Mouse (Mus musculus): ENCODE results near the gene Habp2. TPM values are rescaled to one million over a fixed set of nuclear protein-coding genes. Genes with fewer than 3 reads are reported as not detected.

Gene Habp2
- 0.13 and 0.29 TPM in 2 replicates for polyA plus RNA-seq (2014; fragmentation: Nextera tagmentation; extraction: Ambion mirVana)

GRCm38 (mm10) chr19:56286866-56287265 is at the start of gene Habp2:
Gene Habp2, plus strand, starts transcription at chr19:56287137.
- WGBS, result 78% methylated on average over 7 of the region's 7 CpGs
- Histone ChIP-seq H3K27ac (ENCODE audit: low read depth, low read length) (no peak within 1 kb of the TSS), H3K9ac (replicated peaks; ENCODE audit: low read depth, low read length) (no peak within 1 kb of the TSS), H3K4me2 (ENCODE audit: low read depth, low read length) (no peak within 1 kb of the TSS), H3K27me3 (ENCODE audit: control insufficient read depth, insufficient read depth, low read length) (no peaks in the 10 kb centered on the region), H3K4me3 (ENCODE audit: low read depth, low read length) (no peak within 1 kb of the TSS), H3K4me1 (ENCODE audit: control insufficient read depth, insufficient read depth, low read length) (no peaks in the 10 kb centered on the region), H3K9me3 (ENCODE audit: control insufficient read depth, low read length) (no peaks in the 10 kb centered on the region), H3K36me3 (ENCODE audit: control insufficient read depth, insufficient read depth, low read length) (no peaks in the 10 kb centered on the region)
- ATAC-seq (ENCODE audit: low read depth), result no peak

GRCm38 (mm10) chr19:56238501-56238900 is 48.4 kb upstream of the Habp2 start:
- 79% methylated on average over 4 of the region's 4 CpGs for WGBS
- H3K27me3 ChIP-seq (ENCODE audit: control insufficient read depth, insufficient read depth, low read length), result no peaks in the 10 kb centered on the region
- no peaks in the 10 kb centered on the region for H3K9me3 ChIP-seq (ENCODE audit: control insufficient read depth, low read length)
- H3K36me3 ChIP-seq (ENCODE audit: control insufficient read depth, insufficient read depth, low read length), result no peaks in the 10 kb centered on the region
- H3K4me2 ChIP-seq (ENCODE audit: low read depth, low read length), result no peak overlapping the region
- H3K27ac ChIP-seq (ENCODE audit: low read depth, low read length), result no peak overlapping the region
- no peak overlapping the region for H3K9ac ChIP-seq (replicated peaks; ENCODE audit: low read depth, low read length)
- ATAC-seq (ENCODE audit: low read depth), result no peak
- no peaks in the 10 kb centered on the region for H3K4me1 ChIP-seq (ENCODE audit: control insufficient read depth, insufficient read depth, low read length)
- no peak overlapping the region for H3K4me3 ChIP-seq (ENCODE audit: low read depth, low read length)

GRCm38 (mm10) chr19:56245201-56245600 is 41.7 kb upstream of the Habp2 start:
- Histone ChIP-seq H3K4me1 (ENCODE audit: control insufficient read depth, insufficient read depth, low read length) (no peaks in the 10 kb centered on the region), H3K36me3 (ENCODE audit: control insufficient read depth, insufficient read depth, low read length) (no peaks in the 10 kb centered on the region), H3K9me3 (ENCODE audit: control insufficient read depth, low read length) (no peaks in the 10 kb centered on the region), H3K27me3 (ENCODE audit: control insufficient read depth, insufficient read depth, low read length) (no peaks in the 10 kb centered on the region), H3K4me2 (ENCODE audit: low read depth, low read length) (no peak overlapping the region), H3K27ac (ENCODE audit: low read depth, low read length) (no peak overlapping the region), H3K9ac (replicated peaks; ENCODE audit: low read depth, low read length) (no peak overlapping the region), H3K4me3 (ENCODE audit: low read depth, low read length) (no peak overlapping the region)
- no peak for ATAC-seq (ENCODE audit: low read depth)
- 91% methylated on average over 5 of the region's 5 CpGs for WGBS

GRCm38 (mm10) chr19:56252815-56253214 is 34.1 kb upstream of the Habp2 start:
- no peaks in the 10 kb centered on the region for H3K9me3 ChIP-seq (ENCODE audit: control insufficient read depth, low read length)
- ATAC-seq (ENCODE audit: low read depth), result no peak
- 87% methylated on average over 4 of the region's 4 CpGs for WGBS
- H3K9ac ChIP-seq (replicated peaks; ENCODE audit: low read depth, low read length), result no peak overlapping the region
- H3K4me2 ChIP-seq (ENCODE audit: low read depth, low read length), result no peak overlapping the region
- no peaks in the 10 kb centered on the region for H3K4me1 ChIP-seq (ENCODE audit: control insufficient read depth, insufficient read depth, low read length)
- no peak overlapping the region for H3K27ac ChIP-seq (ENCODE audit: low read depth, low read length)
- no peaks in the 10 kb centered on the region for H3K36me3 ChIP-seq (ENCODE audit: control insufficient read depth, insufficient read depth, low read length)
- no peaks in the 10 kb centered on the region for H3K27me3 ChIP-seq (ENCODE audit: control insufficient read depth, insufficient read depth, low read length)
- H3K4me3 ChIP-seq (ENCODE audit: low read depth, low read length), result no peak overlapping the region

GRCm38 (mm10) chr19:56253271-56253670 is 33.7 kb upstream of the Habp2 start:
- Histone ChIP-seq H3K9me3 (ENCODE audit: control insufficient read depth, low read length) (no peaks in the 10 kb centered on the region), H3K36me3 (ENCODE audit: control insufficient read depth, insufficient read depth, low read length) (no peaks in the 10 kb centered on the region), H3K4me1 (ENCODE audit: control insufficient read depth, insufficient read depth, low read length) (no peaks in the 10 kb centered on the region), H3K27ac (ENCODE audit: low read depth, low read length) (no peak overlapping the region), H3K27me3 (ENCODE audit: control insufficient read depth, insufficient read depth, low read length) (no peaks in the 10 kb centered on the region), H3K9ac (replicated peaks; ENCODE audit: low read depth, low read length) (no peak overlapping the region), H3K4me2 (ENCODE audit: low read depth, low read length) (no peak overlapping the region), H3K4me3 (ENCODE audit: low read depth, low read length) (no peak overlapping the region)
- WGBS, result 80% methylated on average over 10 of the region's 10 CpGs
- no peak for ATAC-seq (ENCODE audit: low read depth)

GRCm38 (mm10) chr19:56254751-56255150 is 32.2 kb upstream of the Habp2 start:
- Histone ChIP-seq H3K9ac (replicated peaks; ENCODE audit: low read depth, low read length) (no peak overlapping the region), H3K4me2 (ENCODE audit: low read depth, low read length) (no peak overlapping the region), H3K36me3 (ENCODE audit: control insufficient read depth, insufficient read depth, low read length) (no peaks in the 10 kb centered on the region), H3K27ac (ENCODE audit: low read depth, low read length) (no peak overlapping the region), H3K27me3 (ENCODE audit: control insufficient read depth, insufficient read depth, low read length) (no peaks in the 10 kb centered on the region), H3K4me3 (ENCODE audit: low read depth, low read length) (no peak overlapping the region), H3K9me3 (ENCODE audit: control insufficient read depth, low read length) (no peaks in the 10 kb centered on the region), H3K4me1 (ENCODE audit: control insufficient read depth, insufficient read depth, low read length) (no peaks in the 10 kb centered on the region)
- no peak for ATAC-seq (ENCODE audit: low read depth)
- WGBS, result 48% methylated on average over 7 of the region's 7 CpGs

- Histone ChIP-seq H3K27ac (ENCODE audit: low read depth, low read length) (no peak overlapping the region), H3K4me3 (ENCODE audit: low read depth, low read length) (no peak overlapping the region), H3K9me3 (ENCODE audit: control insufficient read depth, low read length) (no peaks in the 10 kb centered on the region), H3K9ac (replicated peaks; ENCODE audit: low read depth, low read length) (no peak overlapping the region), H3K27me3 (ENCODE audit: control insufficient read depth, insufficient read depth, low read length) (no peaks in the 10 kb centered on the region), H3K36me3 (ENCODE audit: control insufficient read depth, insufficient read depth, low read length) (no peaks in the 10 kb centered on the region), H3K4me2 (ENCODE audit: low read depth, low read length) (no peak overlapping the region), H3K4me1 (ENCODE audit: control insufficient read depth, insufficient read depth, low read length) (no peaks in the 10 kb centered on the region)
- WGBS, result 5% methylated on average over 3 of the region's 3 CpGs
- ATAC-seq (ENCODE audit: low read depth), result no peak
Measured at GRCm38 (mm10) chr19:56255506-56255905, 31.4 kb upstream of the Habp2 start.

- no peak overlapping the region for H3K4me3 ChIP-seq (ENCODE audit: low read depth, low read length)
- no peaks in the 10 kb centered on the region for H3K9me3 ChIP-seq (ENCODE audit: control insufficient read depth, low read length)
- H3K36me3 ChIP-seq (ENCODE audit: control insufficient read depth, insufficient read depth, low read length), result no peaks in the 10 kb centered on the region
- ATAC-seq (ENCODE audit: low read depth), result no peak
- no peak overlapping the region for H3K9ac ChIP-seq (replicated peaks; ENCODE audit: low read depth, low read length)
- 45% methylated on average over 1 of the region's 1 CpGs for WGBS
- no peaks in the 10 kb centered on the region for H3K27me3 ChIP-seq (ENCODE audit: control insufficient read depth, insufficient read depth, low read length)
- H3K4me2 ChIP-seq (ENCODE audit: low read depth, low read length), result no peak overlapping the region
- no peaks in the 10 kb centered on the region for H3K4me1 ChIP-seq (ENCODE audit: control insufficient read depth, insufficient read depth, low read length)
- H3K27ac ChIP-seq (ENCODE audit: low read depth, low read length), result no peak overlapping the region
Measured at GRCm38 (mm10) chr19:56256235-56256634, 30.7 kb upstream of the Habp2 start.

- ATAC-seq (ENCODE audit: low read depth), result no peak
- H3K9me3 ChIP-seq (ENCODE audit: control insufficient read depth, low read length), result no peaks in the 10 kb centered on the region
- WGBS, result no CpG with 5 or more reads among the region's 1 CpGs
- no peaks in the 10 kb centered on the region for H3K4me1 ChIP-seq (ENCODE audit: control insufficient read depth, insufficient read depth, low read length)
- H3K4me3 ChIP-seq (ENCODE audit: low read depth, low read length), result no peak overlapping the region
- H3K9ac ChIP-seq (replicated peaks; ENCODE audit: low read depth, low read length), result no peak overlapping the region
- H3K27ac ChIP-seq (ENCODE audit: low read depth, low read length), result no peak overlapping the region
- H3K27me3 ChIP-seq (ENCODE audit: control insufficient read depth, insufficient read depth, low read length), result no peaks in the 10 kb centered on the region
- H3K4me2 ChIP-seq (ENCODE audit: low read depth, low read length), result no peak overlapping the region
- no peaks in the 10 kb centered on the region for H3K36me3 ChIP-seq (ENCODE audit: control insufficient read depth, insufficient read depth, low read length)
Measured at GRCm38 (mm10) chr19:56256741-56257140, 30.2 kb upstream of the Habp2 start.

- Histone ChIP-seq H3K4me1 (ENCODE audit: control insufficient read depth, insufficient read depth, low read length) (no peaks in the 10 kb centered on the region), H3K4me2 (ENCODE audit: low read depth, low read length) (no peak overlapping the region), H3K27ac (ENCODE audit: low read depth, low read length) (no peak overlapping the region), H3K9ac (replicated peaks; ENCODE audit: low read depth, low read length) (no peak overlapping the region), H3K27me3 (ENCODE audit: control insufficient read depth, insufficient read depth, low read length) (no peaks in the 10 kb centered on the region), H3K36me3 (ENCODE audit: control insufficient read depth, insufficient read depth, low read length) (no peaks in the 10 kb centered on the region), H3K4me3 (ENCODE audit: low read depth, low read length) (no peak overlapping the region), H3K9me3 (ENCODE audit: control insufficient read depth, low read length) (no peaks in the 10 kb centered on the region)
- no peak for ATAC-seq (ENCODE audit: low read depth)
- WGBS, result 83% methylated on average over 14 of the region's 14 CpGs
Measured at GRCm38 (mm10) chr19:56263696-56264095, 23.2 kb upstream of the Habp2 start.

Data from neural tube, embryonic 14.5 days (tissue).